Mouse (Mus musculus) kidney, adult 2 months (tissue): ENCODE measurements around the gene Gm19410.

ENCODE experiments used
- CTCF ChIP-seq: fragments of 200-500 bp; conservative IDR thresholded peaks from 2 replicates; pipeline ENCODE4 v1.5.1; 2011; ENCODE audit warnings: low read depth, mild to moderate bottlenecking, control low read depth, low read length, moderate library complexity, mixed read lengths; ENCODE audit not compliant: insufficient read depth, insufficient read length
- POLR2A ChIP-seq: fragments of 200-500 bp; IDR thresholded peaks from one replicate; pipeline ENCODE4 v1.6.1; 2011; ENCODE audit warnings: low read depth, low read length, control low read depth

DNA sequence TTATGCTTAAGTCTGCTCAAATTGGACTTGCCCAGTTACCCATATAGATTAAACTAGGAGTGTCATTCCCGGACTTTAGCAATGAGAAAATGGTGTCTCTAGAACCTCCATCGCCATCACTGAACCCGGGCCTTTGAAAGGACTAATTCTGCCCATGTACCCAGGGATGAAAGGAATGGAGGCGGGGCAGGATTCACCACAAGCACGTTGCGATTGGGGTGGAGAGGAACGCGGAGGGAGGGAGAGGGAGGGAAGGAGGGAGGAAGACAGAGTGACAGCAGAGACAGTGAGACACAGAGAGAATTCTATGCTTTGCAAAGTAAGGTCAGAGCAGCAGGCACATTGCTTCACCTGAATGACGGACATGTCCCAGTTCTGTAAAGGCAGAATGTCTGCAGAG lies 570 bp upstream of the Gm19410 start:
- TF ChIP-seq POLR2A (no peak), CTCF (no peak)
